Mouse (Mus musculus) neural tube, embryonic 11.5 days (tissue): ENCODE results near the gene Pou3f3. TPM values are rescaled to one million over a fixed set of nuclear protein-coding genes. Genes with fewer than 3 reads are reported as not detected.
A peak's percentile ranks its signal among the peaks of the same experiment; 100 is the strongest.

Experiments used
- ATAC-seq: fragments of 200-750 bp; cut with Nextera tagmentation; 2 replicates; pipeline ENCODE4 v1.8.0; 2017; ENCODE audit warnings: moderate number of reproducible peaks, mild to moderate bottlenecking, moderate TSS enrichment, moderate library complexity; ENCODE audit not compliant: insufficient read depth, low FRiP score, low TSS enrichment
- DNase-seq: peaks from one replicate; pipeline ENCODE4 v3.0.0-alpha.2; 2015; ENCODE audit warnings: low spot score
- H3K27ac ChIP-seq: fragments of 300-500 bp; sonication (generic); 2 replicates; pipeline ENCODE4 v1.5.1; 2014; ENCODE audit warnings: low read depth, mild to moderate bottlenecking, low read length
- H3K27me3 ChIP-seq: fragments of 300-500 bp; sonication (generic); 2 replicates; pipeline ENCODE4 v1.6.1; 2014; ENCODE audit warnings: mild to moderate bottlenecking, low read length, mixed read lengths; ENCODE audit not compliant: control insufficient read depth, insufficient read depth
- H3K36me3 ChIP-seq: fragments of 300-500 bp; sonication (generic); 2 replicates; pipeline ENCODE4 v1.6.1; 2014; ENCODE audit warnings: mild to moderate bottlenecking, low read length, moderate library complexity, mixed read lengths; ENCODE audit not compliant: control insufficient read depth, insufficient read depth
- H3K4me1 ChIP-seq: fragments of 300-500 bp; sonication (generic); 2 replicates; pipeline ENCODE4 v1.6.1; 2014; ENCODE audit warnings: low read length, mixed read lengths; ENCODE audit not compliant: control insufficient read depth, insufficient read depth
- H3K4me2 ChIP-seq: fragments of 300-500 bp; sonication (generic); 2 replicates; pipeline ENCODE4 v1.6.1; 2014; ENCODE audit warnings: low read depth, mild to moderate bottlenecking, moderate library complexity
- H3K4me3 ChIP-seq: fragments of 300-500 bp; sonication (generic); 2 replicates; pipeline ENCODE4 v1.5.1; 2014; ENCODE audit warnings: low read depth, low read length
- H3K9ac ChIP-seq: fragments of 300-500 bp; sonication (generic); 2 replicates; pipeline ENCODE4 v1.6.1; 2014; ENCODE audit warnings: mild to moderate bottlenecking, low read length
- H3K9me3 ChIP-seq: fragments of 300-500 bp; sonication (generic); 2 replicates; pipeline ENCODE4 v1.6.1; 2016; ENCODE audit warnings: low read length; ENCODE audit not compliant: control insufficient read depth
- WGBS: fragments of 180-500 bp; shearing (Covaris S2); extraction: QIAGEN DNeasy Blood & Tissue Kit; methylation state at CpG from one replicate; pipeline ENCODE4 v1.1.7; 2014; 5-methylcytosine and 5-hydroxymethylcytosine counted together
- polyA plus RNA-seq: library from polyadenylated mRNA; unstranded; fragments of >200 nt; fragmentation: Nextera tagmentation; extraction: Ambion mirVana; gene quantifications from 2 replicates; pipeline ENCODE4 v1.2.1, GENCODE M21; 2014

Pou3f3 gene
- polyA plus RNA-seq, 1 experiment from 2014 or later, result 11.4 TPM

DNA sequence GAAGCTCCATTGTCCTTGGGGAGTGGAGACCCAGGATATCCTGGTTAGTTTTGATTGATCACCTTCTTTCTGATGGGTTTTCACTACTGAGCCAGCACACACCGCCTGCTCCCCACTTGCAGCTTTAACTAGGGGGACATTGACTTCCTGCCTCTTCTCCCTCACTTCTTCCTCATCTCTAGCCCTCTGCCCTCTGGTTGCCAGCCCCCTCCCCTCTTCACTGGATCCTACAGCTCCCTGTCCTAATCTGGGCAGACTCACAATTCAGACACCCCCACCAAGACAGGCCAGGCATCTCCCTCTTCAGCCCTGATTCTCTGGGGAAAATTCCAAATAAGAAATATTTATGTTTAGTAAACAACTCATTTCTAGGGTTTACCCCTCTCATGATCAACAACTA lies 3.3 kb upstream of the Pou3f3 start:
- H3K9me3 ChIP-seq, result no peaks in the 10 kb centered on the region
- DNase-seq (peak; percentile 64), ATAC-seq (no peak)
- peaks cover 13% of the 10 kb centered on the region; the same call in 1 of the 2 replicates for H3K27me3 ChIP-seq
- H3K4me1 ChIP-seq, result 0 out of 2 replicates have a peak, but pooled peaks cover 5% of the 10 kb centered on the region
- H3K4me2 ChIP-seq, result peak overlapping the region; percentile 71
- 0% methylated on average over 1 of the region's 1 CpGs for WGBS
- no peaks in the 10 kb centered on the region for H3K36me3 ChIP-seq
- H3K9ac ChIP-seq, result peak overlapping the region; percentile 84
- H3K27ac ChIP-seq, result peak overlapping the region; percentile 98
- peak overlapping the region; percentile 95 for H3K4me3 ChIP-seq

DNA sequence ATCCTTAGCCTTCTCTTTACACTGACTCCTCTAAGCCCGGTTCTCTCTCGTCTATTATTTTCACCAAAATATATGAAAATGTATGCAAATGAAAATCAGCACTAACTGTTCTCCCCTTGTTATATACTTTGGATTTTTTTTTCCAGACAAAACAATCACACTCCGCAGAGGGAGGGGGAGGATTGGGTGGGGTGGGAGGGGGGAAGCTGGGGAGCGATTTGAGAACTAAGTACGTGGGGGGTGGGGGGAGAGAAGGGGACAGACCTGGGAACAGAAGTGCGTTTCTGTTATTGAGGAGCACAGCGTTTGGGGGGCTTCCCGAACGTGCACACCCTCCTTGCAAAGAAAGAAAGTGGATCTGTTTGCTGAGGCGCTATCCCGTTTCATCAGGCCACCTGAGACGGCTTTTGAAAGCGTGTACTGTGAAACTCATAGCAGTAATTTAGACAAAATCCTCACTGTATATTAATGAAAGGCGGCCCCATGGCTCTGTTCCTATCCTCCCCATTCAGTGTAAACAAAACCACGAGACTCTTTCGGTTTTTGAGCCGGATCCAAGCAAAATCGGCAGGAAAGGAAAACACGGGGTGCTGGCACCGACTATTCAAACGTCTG lies 2.4 kb upstream of the Pou3f3 start:
- H3K27me3 ChIP-seq, result peaks cover 19% of the 10 kb centered on the region; the same call in 1 of the 2 replicates
- H3K9me3 ChIP-seq, result no peaks in the 10 kb centered on the region
- peak overlapping the region; percentile 95 for H3K4me3 ChIP-seq
- WGBS, result under 1% methylated on average over 21 of the region's 21 CpGs
- ATAC-seq (no peak), DNase-seq (peak; percentile 72)
- H3K9ac ChIP-seq, result peak overlapping the region; percentile 84
- H3K4me2 ChIP-seq, result peak overlapping the region; percentile 71
- peak overlapping the region; percentile 98 for H3K27ac ChIP-seq
- H3K36me3 ChIP-seq, result 0 out of 2 replicates have a peak, but pooled peaks cover 2% of the 10 kb centered on the region
- 0 out of 2 replicates have a peak, but pooled peaks cover 3% of the 10 kb centered on the region for H3K4me1 ChIP-seq

DNA sequence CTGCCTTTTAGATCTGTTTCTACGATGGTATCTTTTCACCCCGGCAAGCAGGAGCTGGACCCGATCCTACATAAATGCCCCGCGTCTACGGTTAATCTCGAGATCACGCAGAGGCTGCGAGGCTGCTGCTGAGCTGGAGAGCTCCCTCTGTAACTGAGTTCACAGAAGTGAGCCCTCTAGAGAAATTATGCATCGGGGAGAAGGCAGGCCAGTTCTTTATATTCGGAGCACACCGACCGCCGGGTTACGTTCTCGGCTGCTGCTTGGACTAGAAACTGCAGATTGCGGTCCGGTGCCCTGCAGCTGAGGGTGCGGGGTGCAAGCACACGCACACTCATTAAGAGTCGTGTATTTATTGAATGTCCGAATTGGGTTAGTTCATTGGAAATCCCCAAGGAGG lies 1.7 kb upstream of the Pou3f3 start:
- ATAC-seq (peak; percentile 7; the same call in 1 of the 2 replicates), DNase-seq (peak; percentile 76)
- WGBS, result under 1% methylated on average over 22 of the region's 22 CpGs
- Histone ChIP-seq H3K36me3 (peaks cover 5% of the 10 kb centered on the region; the same call in 1 of the 2 replicates), H3K9ac (peak overlapping the region; percentile 84), H3K4me2 (peak overlapping the region; percentile 71), H3K4me3 (peak overlapping the region; percentile 95), H3K27me3 (peaks cover 21% of the 10 kb centered on the region; the same call in 1 of the 2 replicates), H3K4me1 (0 out of 2 replicates have a peak, but pooled peaks cover 3% of the 10 kb centered on the region), H3K9me3 (no peaks in the 10 kb centered on the region), H3K27ac (peak overlapping the region; percentile 98)

DNA sequence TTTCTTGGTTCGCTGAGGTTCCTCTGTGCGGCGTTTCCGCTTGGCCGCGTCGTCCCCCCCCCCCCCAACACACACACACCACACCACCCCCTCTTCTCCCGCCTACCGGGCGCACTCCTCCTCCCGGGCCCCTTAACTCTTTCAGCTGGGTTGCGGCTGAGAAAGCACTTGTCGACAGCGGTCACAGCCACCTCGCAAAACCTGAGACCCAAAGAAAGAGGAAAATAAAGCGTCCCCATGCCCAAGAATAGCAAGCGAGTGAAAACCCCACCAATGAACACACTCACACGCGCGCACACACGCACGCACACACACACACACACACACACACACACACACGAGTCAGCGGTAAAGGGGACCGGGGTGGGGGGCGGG lies 1.3 kb upstream of the Pou3f3 start:
- DNase-seq, result peak; percentile 73
- peak overlapping the region; percentile 84 for H3K9ac ChIP-seq
- 0 out of 2 replicates have a peak, but pooled peaks cover 3% of the 10 kb centered on the region for H3K4me1 ChIP-seq
- peak overlapping the region; percentile 95 for H3K4me3 ChIP-seq
- peaks cover 8% of the 10 kb centered on the region; the same call in 1 of the 2 replicates for H3K36me3 ChIP-seq
- ATAC-seq, result peak; percentile 31; the same call in 1 of the 2 replicates
- no peaks in the 10 kb centered on the region for H3K9me3 ChIP-seq
- WGBS, result 0% methylated on average over 20 of the region's 26 CpGs
- peaks cover 21% of the 10 kb centered on the region; the same call in 1 of the 2 replicates for H3K27me3 ChIP-seq
- peak overlapping the region; percentile 71 for H3K4me2 ChIP-seq
- H3K27ac ChIP-seq, result peak overlapping the region; percentile 98

DNA sequence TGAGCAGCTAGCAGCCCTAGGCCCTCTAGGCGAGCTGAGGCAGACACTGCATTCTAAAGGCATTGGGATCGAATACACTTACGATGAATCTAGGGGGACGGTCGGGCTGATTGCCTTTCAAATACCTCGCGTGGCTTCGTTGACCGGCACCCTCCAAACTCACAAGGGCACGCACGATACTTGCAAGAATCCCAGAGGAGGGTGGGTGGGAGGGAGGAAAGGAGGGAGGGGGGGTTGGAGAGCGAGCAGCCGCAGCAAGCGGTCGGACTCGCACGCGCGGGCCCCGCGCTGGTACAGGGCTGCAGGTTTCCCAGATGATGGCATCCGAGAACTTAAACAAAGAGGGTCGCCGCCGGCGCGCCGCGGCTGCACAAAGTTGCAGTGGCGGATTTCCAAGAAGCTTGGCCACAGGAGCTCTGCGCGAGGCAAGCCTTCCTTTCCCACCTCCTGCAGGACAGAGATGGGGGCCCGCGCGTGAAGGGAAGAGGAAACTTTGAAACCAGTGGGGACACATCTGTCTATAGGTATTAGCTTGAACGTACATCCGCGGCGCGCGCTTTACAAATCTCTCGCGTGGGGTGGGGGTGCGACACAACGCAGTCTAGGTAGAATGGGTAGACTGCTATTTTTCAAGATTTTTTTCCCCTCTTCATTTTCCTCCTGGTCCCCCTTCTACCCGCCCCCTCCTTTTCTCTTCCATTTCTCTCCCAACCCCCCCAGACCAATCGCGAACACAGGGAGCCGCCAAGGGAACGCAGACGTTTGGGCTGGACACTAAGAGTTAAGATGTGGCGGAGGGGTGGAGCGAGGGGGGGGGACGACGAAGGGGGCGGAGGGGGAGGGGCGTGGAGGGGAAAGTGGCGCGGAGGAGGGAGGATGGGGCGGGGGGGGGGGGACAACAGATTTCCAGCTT lies 647 bp upstream of the Pou3f3 start:
- Histone ChIP-seq H3K4me2 (peak overlapping the region; percentile 71), H3K36me3 (peaks cover 8% of the 10 kb centered on the region; the same call in 1 of the 2 replicates), H3K4me3 (peak overlapping the region; percentile 95), H3K4me1 (0 out of 2 replicates have a peak, but pooled peaks cover 3% of the 10 kb centered on the region), H3K9me3 (no peaks in the 10 kb centered on the region), H3K9ac (peak overlapping the region; percentile 84), H3K27ac (peak overlapping the region; percentile 98), H3K27me3 (peaks cover 21% of the 10 kb centered on the region; the same call in 1 of the 2 replicates)
- WGBS, result under 1% methylated on average over 51 of the region's 60 CpGs
- ATAC-seq (peak; percentile 42), DNase-seq (peak; percentile 80)

DNA sequence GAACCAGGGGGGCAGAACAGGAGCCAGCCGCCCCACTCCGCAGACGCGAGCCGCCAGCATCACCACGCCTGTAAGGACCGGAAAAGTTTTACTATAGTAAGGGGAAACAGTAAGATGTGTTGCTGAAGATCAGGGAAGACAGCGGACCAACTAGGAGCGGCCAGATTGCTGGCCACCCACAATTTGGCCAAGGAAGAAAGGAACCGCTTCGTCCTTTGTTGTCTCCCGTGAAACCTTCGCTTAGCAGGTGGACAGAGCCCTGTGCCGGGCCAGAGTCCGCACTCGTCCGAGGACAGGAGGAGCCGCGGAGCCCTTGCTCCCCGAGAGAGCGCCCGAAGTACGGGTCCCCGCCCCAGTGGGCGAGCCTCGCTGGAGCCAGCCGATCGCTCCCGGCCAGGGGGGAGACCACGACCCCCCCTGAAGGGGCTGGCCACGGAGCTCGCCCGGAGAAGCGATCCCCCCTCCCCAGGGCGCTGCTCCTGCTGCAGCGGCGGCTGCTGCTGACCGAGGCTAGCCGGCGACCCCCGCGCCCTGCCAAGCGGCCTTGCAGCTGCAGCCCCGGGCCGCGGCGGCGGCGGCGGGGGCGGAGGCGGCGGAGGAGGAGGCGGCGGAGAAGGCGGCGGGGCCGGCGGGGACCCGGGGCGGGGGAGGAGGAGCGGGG lies 933 bp downstream of the Pou3f3 start:
- Histone ChIP-seq H3K4me1 (peaks cover 3% of the 10 kb centered on the region; the same call in 1 of the 2 replicates), H3K9ac (peak overlapping the region; percentile 98), H3K27ac (peak overlapping the region; percentile 97), H3K4me3 (peak overlapping the region; percentile 95), H3K36me3 (peaks cover 8% of the 10 kb centered on the region; the same call in 1 of the 2 replicates), H3K4me2 (peak overlapping the region; percentile 71), H3K27me3 (peaks cover 19% of the 10 kb centered on the region; the same call in 1 of the 2 replicates), H3K9me3 (no peaks in the 10 kb centered on the region)
- peak; percentile 67 for DNase-seq
- WGBS, result 0% methylated on average over 37 of the region's 62 CpGs
- ATAC-seq, result no peak

DNA sequence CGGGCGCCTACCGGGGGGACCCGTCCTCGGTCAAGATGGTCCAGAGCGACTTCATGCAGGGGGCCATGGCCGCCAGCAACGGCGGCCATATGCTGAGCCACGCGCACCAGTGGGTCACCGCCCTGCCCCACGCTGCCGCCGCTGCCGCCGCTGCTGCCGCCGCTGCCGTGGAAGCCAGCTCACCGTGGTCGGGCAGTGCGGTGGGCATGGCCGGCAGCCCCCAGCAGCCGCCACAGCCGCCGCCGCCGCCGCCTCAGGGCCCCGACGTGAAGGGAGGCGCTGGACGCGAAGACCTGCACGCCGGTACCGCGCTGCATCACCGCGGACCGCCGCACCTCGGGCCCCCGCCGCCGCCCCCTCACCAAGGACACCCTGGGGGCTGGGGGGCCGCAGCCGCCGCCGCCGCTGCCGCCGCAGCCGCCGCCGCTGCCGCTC lies 1.8 kb downstream of the Pou3f3 start:
- DNase-seq (peak; percentile 38), ATAC-seq (no peak)
- Histone ChIP-seq H3K4me3 (peak overlapping the region; percentile 95), H3K36me3 (peaks cover 8% of the 10 kb centered on the region; the same call in 1 of the 2 replicates), H3K9me3 (no peaks in the 10 kb centered on the region), H3K4me2 (peak overlapping the region; percentile 71), H3K9ac (peak overlapping the region; percentile 98), H3K27ac (peak overlapping the region; percentile 97), H3K27me3 (peaks cover 22% of the 10 kb centered on the region; the same call in 1 of the 2 replicates), H3K4me1 (peaks cover 3% of the 10 kb centered on the region; the same call in 1 of the 2 replicates)
- 0% methylated on average over 32 of the region's 58 CpGs for WGBS
